Mouse (Mus musculus) activated CD4-positive, CD25-positive, alpha-beta regulatory T cell, adult 4 months (primary cell): ENCODE results near the gene Ppp4r2. TPM values are rescaled to one million over a fixed set of nuclear protein-coding genes. Genes with fewer than 3 reads are reported as not detected.

Experiments
- ATAC-seq: one replicate; pipeline ENCODE4 v1.8.0; 2017
- polyA plus RNA-seq, 2 experiments: library from polyadenylated mRNA; unstranded; fragments of 100-300 nt; shearing (Covaris generic); gene quantifications; one replicate each; pipeline ENCODE4 v1.2.1; 2017

Ppp4r2 gene
- polyA plus RNA-seq, 2 experiments from 2014 or later = 25.0 to 27.7 TPM

- ATAC-seq = no peak
These were observed 52.0 kb downstream of the Ppp4r2 start for GRCm38 (mm10) chr6:100885376-100885775.

GRCm38 (mm10) chr6:100887012-100887411 lies 53.6 kb downstream of the Ppp4r2 start:
- ATAC-seq = no peak

- no peak for ATAC-seq
These were observed 55.9 kb downstream of the Ppp4r2 start for GRCm38 (mm10) chr6:100889340-100889739.

GRCm38 (mm10) chr6:100892489-100892888 lies 59.1 kb downstream of the Ppp4r2 start:
- ATAC-seq = no peak

- no peak for ATAC-seq
These were observed 59.7 kb downstream of the Ppp4r2 start for GRCm38 (mm10) chr6:100893073-100893472.

GRCm38 (mm10) chr6:100895183-100895582 lies 61.8 kb downstream of the Ppp4r2 start:
- ATAC-seq = no peak

GRCm38 (mm10) chr6:100896883-100897282 lies 63.5 kb downstream of the Ppp4r2 start:
- no peak for ATAC-seq

GRCm38 (mm10) chr6:100904463-100904862 lies 71.0 kb downstream of the Ppp4r2 start:
- ATAC-seq = no peak

- no peak for ATAC-seq
These were observed 76.8 kb downstream of the Ppp4r2 start for GRCm38 (mm10) chr6:100910136-100910675.

Other genes with a start within 250 kb of the Ppp4r2 start
- gene Shq1, start 162.5 kb upstream of the Ppp4r2 start, polyA plus RNA-seq = 1 to 10 TPM; 7.1 to 7.7 TPM
- gene Gxylt2, start 128.9 kb upstream of the Ppp4r2 start, polyA plus RNA-seq = under 1 TPM in 1 of 2 experiments, not detected in 1; 0.74 TPM